Mouse (Mus musculus) embryonic fibroblast, embryonic 13.5 days (primary cell): ENCODE results near the gene Prpf4b.

ENCODE experiments used
- CTCF ChIP-seq: IDR thresholded peaks from 2 replicates; pipeline ENCODE4 v1.5.1; 2011; ENCODE audit warnings: mild to moderate bottlenecking, control low read depth, low read length, moderate library complexity, borderline replicate concordance; ENCODE audit not compliant: insufficient read depth
- POLR2A ChIP-seq: IDR thresholded peaks from 2 replicates; pipeline ENCODE4 v1.6.1; 2011; ENCODE audit warnings: low read depth, mild to moderate bottlenecking, control low read depth, low read length, moderate library complexity

- TF ChIP-seq CTCF (no peak), POLR2A (no peak)
Measured at GRCm38 (mm10) chr13:34864420-34865169, 10.5 kb upstream of the Prpf4b start.
